Mouse (Mus musculus): Measurements from ENCODE around the gene Runx3. TPM values are rescaled to one million over a fixed set of nuclear protein-coding genes. Genes with fewer than 3 reads are reported as not detected.

Runx3 gene
- total RNA-seq, 1 experiment from 2014 or later, result 9.8 TPM

- ATAC-seq (replicated peaks; ENCODE audit: insufficient number of reproducible peaks, low FRiP score, low TSS enrichment, poor library complexity, severe bottlenecking), result no peak
These were observed 77.4 kb downstream of the Runx3 start for GRCm38 (mm10) chr4:135197857-135198256.

- no peak for ATAC-seq (replicated peaks; ENCODE audit: insufficient number of reproducible peaks, low FRiP score, low TSS enrichment, poor library complexity, severe bottlenecking)
These were observed 81.3 kb downstream of the Runx3 start for GRCm38 (mm10) chr4:135201771-135202170.

GRCm38 (mm10) chr4:135203279-135203678 lies 82.8 kb downstream of the Runx3 start:
- ATAC-seq (replicated peaks; ENCODE audit: insufficient number of reproducible peaks, low FRiP score, low TSS enrichment, poor library complexity, severe bottlenecking), result peak; percentile 87

GRCm38 (mm10) chr4:135203806-135204560 lies 83.5 kb downstream of the Runx3 start:
- no peak for ATAC-seq (replicated peaks; ENCODE audit: insufficient number of reproducible peaks, low FRiP score, low TSS enrichment, poor library complexity, severe bottlenecking)

- ATAC-seq (replicated peaks; ENCODE audit: insufficient number of reproducible peaks, low FRiP score, low TSS enrichment, poor library complexity, severe bottlenecking), result no peak
These were observed 84.2 kb downstream of the Runx3 start for GRCm38 (mm10) chr4:135204666-135205065.

- ATAC-seq (replicated peaks; ENCODE audit: insufficient number of reproducible peaks, low FRiP score, low TSS enrichment, poor library complexity, severe bottlenecking), result no peak
These were observed 84.8 kb downstream of the Runx3 start for GRCm38 (mm10) chr4:135205254-135205653.

- ATAC-seq (replicated peaks; ENCODE audit: insufficient number of reproducible peaks, low FRiP score, low TSS enrichment, poor library complexity, severe bottlenecking), result peak; percentile 85
These were observed 85.5 kb downstream of the Runx3 start for GRCm38 (mm10) chr4:135205711-135206600.

GRCm38 (mm10) chr4:135209846-135210245 lies 89.4 kb downstream of the Runx3 start:
- no peak for ATAC-seq (replicated peaks; ENCODE audit: insufficient number of reproducible peaks, low FRiP score, low TSS enrichment, poor library complexity, severe bottlenecking)

GRCm38 (mm10) chr4:135219652-135220051 lies 99.2 kb downstream of the Runx3 start:
- ATAC-seq (replicated peaks; ENCODE audit: insufficient number of reproducible peaks, low FRiP score, low TSS enrichment, poor library complexity, severe bottlenecking), result peak; percentile 78

- ATAC-seq (replicated peaks; ENCODE audit: insufficient number of reproducible peaks, low FRiP score, low TSS enrichment, poor library complexity, severe bottlenecking), result no peak
These were observed 100.2 kb downstream of the Runx3 start for GRCm38 (mm10) chr4:135220641-135221040.

GRCm38 (mm10) chr4:135221632-135222407 lies 101.4 kb downstream of the Runx3 start:
- no peak for ATAC-seq (replicated peaks; ENCODE audit: insufficient number of reproducible peaks, low FRiP score, low TSS enrichment, poor library complexity, severe bottlenecking)

- no peak for ATAC-seq (replicated peaks; ENCODE audit: insufficient number of reproducible peaks, low FRiP score, low TSS enrichment, poor library complexity, severe bottlenecking)
These were observed 103.4 kb downstream of the Runx3 start for GRCm38 (mm10) chr4:135223808-135224207.

GRCm38 (mm10) chr4:135226008-135226667 lies 105.7 kb downstream of the Runx3 start:
- 0 out of 2 replicates have a peak, but pooled peaks have one; percentile 35 for ATAC-seq (replicated peaks; ENCODE audit: insufficient number of reproducible peaks, low FRiP score, low TSS enrichment, poor library complexity, severe bottlenecking)

Other genes starting within 250 kb of the Runx3 start
- gene Tmem50a, start 205.6 kb upstream of the Runx3 start, total RNA-seq (2017), result 424 to 614 TPM (median 508 TPM) in 3 replicates
- 359 to 640 TPM (median 511 TPM) in 3 replicates for gene Rsrp1, start 197.1 kb upstream of the Runx3 start, total RNA-seq (2017)
- gene Syf2, start 189.8 kb upstream of the Runx3 start, total RNA-seq (2017), result 551 to 822 TPM (median 699 TPM) in 3 replicates
- gene Clic4, start 152.2 kb downstream of the Runx3 start, total RNA-seq (2017), result 39.4 to 61.3 TPM (median 41.0 TPM) in 3 replicates
- 123 to 188 TPM (median 151 TPM) in 3 replicates for gene Srrm1, start 232.7 kb downstream of the Runx3 start, total RNA-seq (2017)

Measured in monocyte, adult 5-6 weeks (primary cell).